Comparison of ENCODE assay signal across 27 mouse cellular contexts in genomic region chr6:112916243-112916642, GRCm38 (mm10).
"Had no signal": no experiment of that assay in that cellular context is flagged by ENCODE, and none has a peak within 500 bp of the region (broad histone marks: within the 10 kb centered on the region; RNA-seq: fewer than 3 reads in every experiment).

No protein-coding gene starts in this region.

- H3K36me3 ChIP-seq: embryonic facial prominence, embryonic 12.5 days; embryonic facial prominence, embryonic 13.5 days; embryonic facial prominence, embryonic 15.5 days; forebrain, embryonic 15.5 days; heart, embryonic 10.5 days had no signal

- DNase-seq: cerebellum, adult 9-11 months; cerebellum, postnatal 10 days; cerebellum, postnatal 14 days; cerebellum, postnatal 25 days; cerebellum, postnatal 36 days; embryo, embryonic 11 days; forebrain, postnatal 0 days; gastrocnemius, adult 2 months; gastrocnemius, postnatal 10 days; gastrocnemius, postnatal 14 days; gastrocnemius, postnatal 25 days; gastrocnemius, postnatal 36 days; heart, adult 11 months; heart, adult 18-20 months; heart, adult 2 months had no signal

- H3K4me3 ChIP-seq: embryonic facial prominence, embryonic 10.5 days; embryonic facial prominence, embryonic 12.5 days; embryonic facial prominence, embryonic 13.5 days; embryonic facial prominence, embryonic 15.5 days; erythroblast, embryonic 14.5 days; forebrain, embryonic 10.5 days; forebrain, embryonic 12.5 days; forebrain, embryonic 13.5 days; forebrain, embryonic 15.5 days; gastrocnemius, adult 2 months; heart, adult 2 months; heart, embryonic 10.5 days had no signal

- H3K27ac ChIP-seq: embryonic facial prominence, embryonic 10.5 days; embryonic facial prominence, embryonic 12.5 days; embryonic facial prominence, embryonic 13.5 days; embryonic facial prominence, embryonic 15.5 days; forebrain, embryonic 10.5 days; forebrain, embryonic 12.5 days; forebrain, embryonic 13.5 days; forebrain, embryonic 15.5 days; gastrocnemius, adult 2 months; heart, adult 2 months; heart, embryonic 10.5 days had no signal

- H3K27me3 ChIP-seq: embryonic facial prominence, embryonic 12.5 days; embryonic facial prominence, embryonic 13.5 days; embryonic facial prominence, embryonic 15.5 days; forebrain, embryonic 12.5 days; forebrain, embryonic 13.5 days; forebrain, embryonic 15.5 days had no signal

- H3K4me2 ChIP-seq: embryonic facial prominence, embryonic 12.5 days; embryonic facial prominence, embryonic 13.5 days; embryonic facial prominence, embryonic 15.5 days; forebrain, embryonic 12.5 days; forebrain, embryonic 13.5 days; forebrain, embryonic 15.5 days had no signal

- ATAC-seq: forebrain, embryonic 13.5 days; forebrain, embryonic 14.5 days; forebrain, embryonic 15.5 days; forebrain, embryonic 16.5 days; forebrain, postnatal 0 days had no signal

- H3K9me3 ChIP-seq: embryonic facial prominence, embryonic 10.5 days; embryonic facial prominence, embryonic 12.5 days; embryonic facial prominence, embryonic 13.5 days; embryonic facial prominence, embryonic 15.5 days; forebrain, embryonic 10.5 days; forebrain, embryonic 12.5 days; forebrain, embryonic 13.5 days; forebrain, embryonic 15.5 days; heart, embryonic 10.5 days had no signal

- H3K4me1 ChIP-seq: embryonic facial prominence, embryonic 10.5 days; embryonic facial prominence, embryonic 12.5 days; embryonic facial prominence, embryonic 15.5 days; forebrain, embryonic 15.5 days; heart, embryonic 10.5 days had no signal

- H3K9ac ChIP-seq: embryonic facial prominence, embryonic 12.5 days; embryonic facial prominence, embryonic 13.5 days; embryonic facial prominence, embryonic 15.5 days; forebrain, embryonic 12.5 days; forebrain, embryonic 13.5 days; forebrain, embryonic 15.5 days; forebrain, postnatal 0 days had no signal
